Mouse (Mus musculus): ENCODE measurements around the gene Tmem74b.
A peak's percentile ranks its signal among the peaks of the same experiment; 100 is the strongest.

Tmem74b gene

GRCm38 (mm10) chr2:151742084-151742483 lies 40.3 kb downstream of the Tmem74b start:
- DNase-seq (ENCODE audit: low spot score) = no peak

GRCm38 (mm10) chr2:151742850-151743679 lies 41.3 kb downstream of the Tmem74b start:
- DNase-seq (ENCODE audit: low spot score) = no peak

- DNase-seq (ENCODE audit: low spot score) = no peak
These were observed 42.0 kb downstream of the Tmem74b start, which contains the start of gene Psmf1 for GRCm38 (mm10) chr2:151743845-151744244. Psmf1 (minus strand) TSS chr2:151744186.

- DNase-seq (ENCODE audit: low spot score) = peak; percentile 59
These were observed 46.3 kb downstream of the Tmem74b start for GRCm38 (mm10) chr2:151747847-151748705.

GRCm38 (mm10) chr2:151751330-151751729 lies 49.5 kb downstream of the Tmem74b start:
- DNase-seq (ENCODE audit: low spot score) = no peak

- DNase-seq (ENCODE audit: low spot score) = no peak
These were observed 54.7 kb downstream of the Tmem74b start for GRCm38 (mm10) chr2:151756277-151757061.

GRCm38 (mm10) chr2:151757451-151757850 lies 55.6 kb downstream of the Tmem74b start:
- no peak for DNase-seq (ENCODE audit: low spot score)

GRCm38 (mm10) chr2:151758806-151759353 lies 57.1 kb downstream of the Tmem74b start:
- no peak for DNase-seq (ENCODE audit: low spot score)

Measured in left cerebral cortex, adult 11 months (tissue).